Mouse (Mus musculus): ENCODE measurements around the gene Lrrc49. TPM values are rescaled to one million over a fixed set of nuclear protein-coding genes. Genes with fewer than 3 reads are reported as not detected.
A peak's percentile ranks its signal among the peaks of the same experiment; 100 is the strongest.

Gene Lrrc49
- polyA plus RNA-seq, 1 experiment: 17.2 TPM

GRCm38 (mm10) chr9:60530310-60530709 is 157.6 kb downstream of the Lrrc49 start:
- DNase-seq (ENCODE audit: low spot score): no peak

- DNase-seq (ENCODE audit: low spot score): no peak
Measured at GRCm38 (mm10) chr9:60529348-60530243, 158.4 kb downstream of the Lrrc49 start.

GRCm38 (mm10) chr9:60528269-60528668 is 159.7 kb downstream of the Lrrc49 start:
- no peak for DNase-seq (ENCODE audit: low spot score)

- DNase-seq (ENCODE audit: low spot score): no peak
Measured at GRCm38 (mm10) chr9:60527836-60528235, 160.1 kb downstream of the Lrrc49 start.

GRCm38 (mm10) chr9:60527051-60527450 is 160.9 kb downstream of the Lrrc49 start:
- DNase-seq (ENCODE audit: low spot score): no peak

- no peak for DNase-seq (ENCODE audit: low spot score)
Measured at GRCm38 (mm10) chr9:60526195-60526594, 161.8 kb downstream of the Lrrc49 start.

GRCm38 (mm10) chr9:60521806-60522264 is 166.1 kb downstream of the Lrrc49 start, which contains the start of gene Thsd4:
Gene Thsd4 (minus strand): TSS chr9:60522046.
- DNase-seq (ENCODE audit: low spot score): peak; percentile 78

GRCm38 (mm10) chr9:60521143-60521542 is 166.8 kb downstream of the Lrrc49 start:
- no peak for DNase-seq (ENCODE audit: low spot score)

- DNase-seq (ENCODE audit: low spot score): no peak
Measured at GRCm38 (mm10) chr9:60519601-60520000, 168.4 kb downstream of the Lrrc49 start.

Other genes with a start within 250 kb of the Lrrc49 start
- 19.5 and 21.2 TPM in 2 replicates for gene Thsd4, start 166.1 kb downstream of the Lrrc49 start, polyA plus RNA-seq (2012; rRNA removed)
- gene Larp6, start 24.8 kb upstream of the Lrrc49 start, polyA plus RNA-seq (2012; rRNA removed): 3.5 and 4.0 TPM in 2 replicates
- 18.1 and 25.9 TPM in 2 replicates for gene Uaca, start 106.4 kb upstream of the Lrrc49 start, polyA plus RNA-seq (2012; rRNA removed)